Mouse (Mus musculus): ENCODE data around the gene E2f8.

E2f8 gene

DNA sequence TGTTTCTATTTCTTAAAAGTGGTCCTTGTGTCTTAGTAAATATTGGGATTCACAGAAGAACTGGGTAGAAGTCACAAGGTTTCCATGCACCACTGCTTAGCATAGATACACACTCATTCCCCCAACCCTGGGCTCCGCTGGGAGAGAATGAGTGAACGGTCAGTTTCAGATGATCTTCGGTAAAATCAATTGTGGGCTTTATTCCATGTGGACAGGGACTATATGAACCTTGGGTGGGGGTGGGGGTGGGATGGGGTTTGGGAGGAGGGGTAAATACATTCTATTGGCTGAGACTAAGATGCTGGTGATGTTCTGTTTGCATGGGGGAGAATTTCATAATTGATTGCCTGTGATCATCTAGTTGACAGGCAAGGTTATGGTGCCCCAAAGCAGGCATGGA is 25.9 kb downstream of the E2f8 start:
- DNase-seq (ENCODE audit: low spot score), result no peak

DNA sequence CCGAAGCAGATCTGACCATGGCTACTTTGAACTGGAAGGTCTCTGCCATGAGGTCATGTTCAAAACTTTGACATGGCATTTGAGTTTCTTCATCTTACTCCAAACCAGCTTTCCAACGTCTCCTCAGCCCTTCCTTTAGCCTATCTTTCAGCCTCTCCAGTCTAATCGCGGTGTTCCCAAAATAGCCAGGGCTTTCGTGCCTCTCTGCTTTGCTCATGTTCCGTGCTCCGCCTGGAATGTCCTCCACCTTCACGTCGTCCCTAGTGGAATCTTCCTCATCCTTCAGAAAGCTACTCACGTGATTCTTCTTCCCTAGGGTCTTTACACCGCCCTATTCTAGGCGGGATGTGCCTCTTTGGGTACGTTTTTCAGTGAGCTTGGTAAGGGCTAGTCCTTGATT is 27.9 kb downstream of the E2f8 start:
- DNase-seq (ENCODE audit: low spot score), result no peak

- no peak for DNase-seq (ENCODE audit: low spot score)
These were observed 29.8 kb downstream of the E2f8 start for GRCm38 (mm10) chr7:48851529-48852104.

DNA sequence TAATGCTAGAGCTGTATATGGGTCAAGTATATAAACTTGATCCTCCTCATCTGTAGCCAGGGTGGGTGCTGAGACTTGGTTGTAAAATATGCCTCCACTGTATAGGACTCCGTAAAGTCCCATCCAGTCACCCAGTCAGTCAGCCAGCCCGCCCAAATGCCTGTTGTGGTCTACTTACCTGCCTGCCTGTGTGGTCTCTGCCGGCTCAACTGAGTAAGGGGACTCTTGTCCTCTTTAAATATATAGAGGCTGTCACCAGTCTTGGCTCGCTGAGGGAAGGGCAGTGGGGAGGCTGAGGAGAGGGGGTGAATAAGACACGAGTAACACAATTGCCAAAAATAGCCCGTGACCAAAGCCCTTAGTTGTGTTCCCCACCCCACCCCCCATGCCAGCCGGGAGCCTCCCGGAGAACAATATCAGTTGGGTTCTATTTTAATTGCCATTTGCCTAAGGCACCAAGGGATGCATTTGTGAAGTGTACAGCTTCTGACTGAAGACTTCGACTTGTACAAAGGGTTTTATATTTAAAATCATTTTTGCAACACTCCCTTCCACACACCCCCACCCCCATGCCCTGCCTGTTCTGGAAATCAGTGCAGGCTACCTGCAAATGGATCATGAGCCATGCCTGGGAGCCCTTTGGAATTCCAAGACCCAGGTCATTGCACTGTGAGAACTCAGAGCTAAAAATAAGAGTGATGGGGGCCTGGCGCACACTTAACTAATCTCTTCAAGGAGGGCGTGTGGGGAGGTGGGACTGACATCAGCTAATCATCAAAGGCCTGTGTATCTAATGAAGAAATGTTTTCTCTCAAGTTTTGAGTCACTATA is 33.4 kb downstream of the E2f8 start, which contains the start of gene Csrp3:
Gene Csrp3 (minus strand): TSS at position 214 of the 831 bp plus-strand sequence.
- no peak for DNase-seq (ENCODE audit: low spot score)

GRCm38 (mm10) chr7:48846755-48847154 is 34.6 kb downstream of the E2f8 start:
- DNase-seq (ENCODE audit: low spot score), result no peak

- DNase-seq (ENCODE audit: low spot score), result no peak
These were observed 36.0 kb downstream of the E2f8 start for GRCm38 (mm10) chr7:48845213-48845973.

DNA sequence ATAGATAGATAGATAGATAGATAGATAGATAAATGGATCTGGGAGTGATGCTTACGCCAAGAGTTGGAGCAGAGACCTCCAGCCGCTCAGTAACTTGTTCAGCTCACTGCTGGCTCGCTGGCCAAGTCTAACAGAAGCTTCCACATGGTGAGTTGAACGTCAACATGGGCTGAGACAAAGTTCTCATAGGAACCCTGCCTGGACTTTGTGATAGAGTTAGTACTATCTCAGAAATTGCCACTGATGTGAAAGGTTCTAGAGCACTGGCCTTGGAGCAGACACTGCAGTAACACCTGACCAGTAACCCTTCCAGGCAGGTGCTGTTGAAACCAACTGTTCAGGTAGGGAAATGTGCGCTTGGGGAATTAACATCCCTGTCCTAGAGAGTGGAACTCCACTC is 37.9 kb downstream of the E2f8 start:
- no peak for DNase-seq (ENCODE audit: low spot score)

DNA sequence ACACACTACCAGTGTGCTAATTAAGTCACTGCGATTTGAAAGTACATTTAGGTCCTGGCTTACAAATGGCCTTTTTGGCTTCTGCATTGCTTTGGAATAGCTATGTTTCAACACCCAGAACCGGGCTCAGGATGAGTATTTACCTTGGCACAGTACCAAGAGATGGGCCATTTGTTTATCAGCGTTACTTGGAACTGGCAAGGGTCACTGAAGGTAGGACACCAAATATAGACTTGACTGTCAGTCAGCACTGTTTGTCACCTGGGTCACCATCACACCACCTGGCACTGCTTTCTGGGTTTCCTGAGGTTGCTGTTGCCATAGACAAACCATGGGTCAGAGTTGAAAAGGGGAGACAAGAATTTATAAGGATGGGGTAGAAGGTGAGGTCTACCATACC is 39.0 kb downstream of the E2f8 start:
- no peak for DNase-seq (ENCODE audit: low spot score)

DNA sequence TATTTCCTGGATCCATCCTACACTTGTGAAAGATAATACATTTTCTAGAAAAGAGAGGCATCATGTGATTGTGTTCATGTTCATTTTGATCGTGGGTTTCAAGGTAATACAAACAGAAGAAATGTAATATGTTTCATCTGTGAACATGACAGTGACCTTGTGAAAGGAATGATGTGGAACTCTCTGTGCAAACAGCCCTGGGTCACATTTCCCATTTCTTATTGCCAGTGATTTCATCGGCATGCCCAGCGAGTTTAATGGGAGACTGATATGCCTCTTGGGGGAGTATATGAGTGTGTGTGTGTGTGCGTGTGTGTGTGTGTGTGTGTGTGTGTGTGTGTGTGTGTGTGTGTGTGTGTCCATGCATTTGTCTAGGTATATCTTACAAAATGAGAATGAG is 39.9 kb downstream of the E2f8 start:
- DNase-seq (ENCODE audit: low spot score), result no peak

- no peak for DNase-seq (ENCODE audit: low spot score)
These were observed 40.9 kb downstream of the E2f8 start for GRCm38 (mm10) chr7:48840545-48840944.

DNA sequence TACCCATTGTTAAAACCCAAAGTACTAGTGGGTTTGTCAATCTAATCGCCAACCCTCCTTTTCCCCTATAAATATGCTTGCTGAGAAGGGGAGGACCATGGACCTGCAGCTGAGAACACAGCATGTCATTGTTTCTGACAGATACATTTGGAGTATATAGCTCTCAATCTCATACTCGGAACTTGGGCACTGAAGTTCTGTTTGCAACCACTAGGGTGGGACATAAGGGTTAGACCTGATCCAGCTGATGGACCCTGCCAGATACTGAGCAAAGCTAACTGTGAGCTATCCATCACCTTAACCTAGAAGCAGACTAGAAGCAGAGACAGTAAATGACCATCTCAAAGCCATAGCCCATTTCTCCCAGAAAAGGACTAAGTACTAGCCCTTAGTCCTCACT is 43.0 kb downstream of the E2f8 start:
- DNase-seq (ENCODE audit: low spot score), result no peak

DNA sequence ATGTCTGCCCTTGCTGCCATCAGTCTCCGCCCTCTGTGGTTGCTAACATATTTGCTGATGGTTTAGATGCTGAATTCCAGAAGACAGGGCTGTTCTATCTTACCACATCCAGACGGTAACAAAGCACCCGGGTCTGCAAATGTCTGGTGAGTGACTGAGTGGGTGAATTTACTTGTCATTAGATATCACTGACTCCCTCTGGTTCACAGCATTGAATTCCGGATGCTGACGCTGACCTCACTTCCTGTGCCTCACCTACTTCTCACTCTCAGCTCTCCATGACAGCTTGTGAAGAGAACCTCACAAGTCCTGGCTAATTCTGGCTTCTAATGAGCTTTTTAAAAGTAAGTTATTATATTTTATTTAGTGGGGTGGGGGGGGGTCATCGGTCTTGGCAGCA is 44.4 kb downstream of the E2f8 start:
- no peak for DNase-seq (ENCODE audit: low spot score)

DNA sequence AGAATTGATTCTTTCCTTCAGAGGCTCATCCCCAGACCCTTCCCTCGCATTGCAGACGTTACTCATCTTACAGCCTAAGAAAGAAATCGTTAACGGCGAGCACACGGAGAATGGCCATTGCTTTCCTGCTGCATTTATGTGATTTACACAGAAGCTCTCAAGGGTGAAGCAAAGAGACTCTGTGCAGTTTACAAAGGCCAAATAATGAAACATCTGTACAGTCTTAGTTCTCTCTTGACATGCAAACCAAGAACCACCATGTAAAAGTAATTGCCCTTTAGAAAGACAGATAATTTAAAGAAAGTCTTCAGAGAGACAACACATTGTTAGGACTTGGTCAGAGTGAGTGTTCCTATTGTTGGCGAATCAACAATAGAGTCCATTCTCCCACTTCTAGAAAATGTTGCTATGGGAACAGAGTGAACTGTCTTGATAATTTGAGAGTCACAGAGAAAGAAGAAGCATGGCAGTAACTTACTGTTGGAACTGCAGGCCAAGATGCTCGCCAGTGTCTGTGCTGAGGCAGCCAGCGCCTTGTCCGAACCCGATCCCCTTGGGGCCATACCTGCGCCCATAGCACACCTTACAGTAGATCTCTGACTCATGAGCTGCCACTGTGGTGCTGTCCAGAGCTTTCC is 46.3 kb downstream of the E2f8 start:
- no peak for DNase-seq (ENCODE audit: low spot score)

DNA sequence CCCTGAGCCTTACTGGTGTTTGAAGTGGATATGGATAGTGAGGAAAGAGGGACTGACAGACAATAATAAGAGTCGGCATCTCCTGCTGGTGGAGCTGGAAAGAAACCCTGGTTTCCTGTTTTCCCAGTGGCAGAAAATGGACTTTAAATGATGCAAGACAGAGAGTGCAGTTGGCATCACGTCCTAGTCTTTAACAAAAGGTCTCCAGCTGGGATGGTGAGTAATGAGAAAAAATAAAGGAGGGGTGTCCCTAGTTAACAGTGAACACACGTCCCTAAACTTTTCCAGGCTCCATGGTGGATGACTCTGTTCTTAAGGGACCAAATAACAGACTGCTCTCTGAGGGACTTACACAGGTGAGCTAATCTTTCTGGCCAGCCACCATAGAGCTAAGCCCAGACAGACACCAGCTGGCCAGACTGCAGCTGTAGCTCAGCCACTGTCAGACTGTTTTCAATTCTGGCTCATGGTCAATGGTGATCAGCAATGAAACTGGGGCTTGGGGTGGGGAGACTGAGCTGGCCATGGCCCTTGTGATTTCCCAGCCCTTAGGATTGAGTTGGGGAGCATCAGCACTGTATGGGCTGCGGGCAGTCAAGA is 46.9 kb downstream of the E2f8 start:
- DNase-seq (ENCODE audit: low spot score), result no peak

DNA sequence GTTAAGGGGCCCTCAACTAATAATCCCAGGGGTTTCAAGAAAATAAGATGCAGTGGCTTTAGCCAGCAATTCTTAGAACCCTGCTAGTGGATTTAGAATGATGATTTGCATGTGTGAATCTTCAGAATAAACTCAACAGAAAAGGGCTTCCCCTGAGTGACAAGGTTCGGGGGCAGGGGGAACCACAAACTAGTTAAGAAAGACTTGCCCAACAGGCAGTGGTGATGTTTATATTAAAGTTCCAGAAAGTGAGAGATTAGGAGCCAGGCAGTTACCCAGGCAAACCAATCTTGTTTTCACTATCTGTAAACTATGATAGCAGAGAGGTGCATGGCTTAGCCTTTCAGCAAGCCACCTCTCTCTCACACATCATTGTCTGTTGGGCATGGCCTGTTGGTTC is 48.7 kb downstream of the E2f8 start:
- DNase-seq (ENCODE audit: low spot score), result no peak

GRCm38 (mm10) chr7:48830395-48830794 is 51.0 kb downstream of the E2f8 start:
- peak; percentile 29 for DNase-seq (ENCODE audit: low spot score)

GRCm38 (mm10) chr7:48829177-48829910 is 52.1 kb downstream of the E2f8 start:
- no peak for DNase-seq (ENCODE audit: low spot score)

DNA sequence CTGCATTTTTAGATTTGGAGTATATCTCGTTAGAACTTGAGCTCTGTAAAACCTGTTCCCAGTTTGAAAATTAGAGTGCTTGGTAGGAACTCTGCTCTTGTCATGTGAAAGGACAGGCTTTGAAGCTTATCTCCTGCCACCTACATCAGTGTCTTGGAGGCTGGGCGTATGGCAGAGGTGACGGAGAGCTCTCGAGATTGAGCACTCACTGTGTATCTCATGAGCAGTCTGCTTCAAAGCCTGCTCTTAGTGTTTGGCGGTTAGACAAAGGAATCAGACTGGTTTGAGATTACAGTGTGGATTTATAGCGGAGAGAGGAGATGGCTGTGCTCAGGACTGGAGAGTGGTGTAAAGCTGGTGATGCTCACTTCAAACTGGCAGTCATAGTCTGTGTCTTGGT is 56.2 kb downstream of the E2f8 start:
- no peak for DNase-seq (ENCODE audit: low spot score)

DNA sequence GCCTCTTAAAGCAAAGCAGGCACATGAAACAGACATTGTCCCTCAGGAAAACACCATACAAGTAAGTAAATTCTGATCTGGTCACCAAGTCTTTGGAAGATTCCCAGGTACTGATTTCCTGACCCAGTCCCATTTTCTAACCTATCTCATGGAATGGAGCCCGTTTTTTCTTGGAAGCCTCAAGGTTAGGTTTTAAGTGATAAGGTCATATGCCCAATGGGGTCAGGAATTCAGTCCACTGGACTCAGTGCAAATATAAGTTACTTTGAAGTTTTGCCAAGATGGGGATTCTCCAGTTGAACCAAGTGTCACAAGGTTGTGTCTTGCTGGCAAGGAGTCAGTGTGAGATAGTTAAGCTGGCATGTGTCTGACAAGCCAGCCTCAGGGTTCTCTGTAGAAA is 56.7 kb downstream of the E2f8 start:
- DNase-seq (ENCODE audit: low spot score), result no peak

- DNase-seq (ENCODE audit: low spot score), result no peak
These were observed 57.8 kb downstream of the E2f8 start for GRCm38 (mm10) chr7:48823621-48824020.

DNA sequence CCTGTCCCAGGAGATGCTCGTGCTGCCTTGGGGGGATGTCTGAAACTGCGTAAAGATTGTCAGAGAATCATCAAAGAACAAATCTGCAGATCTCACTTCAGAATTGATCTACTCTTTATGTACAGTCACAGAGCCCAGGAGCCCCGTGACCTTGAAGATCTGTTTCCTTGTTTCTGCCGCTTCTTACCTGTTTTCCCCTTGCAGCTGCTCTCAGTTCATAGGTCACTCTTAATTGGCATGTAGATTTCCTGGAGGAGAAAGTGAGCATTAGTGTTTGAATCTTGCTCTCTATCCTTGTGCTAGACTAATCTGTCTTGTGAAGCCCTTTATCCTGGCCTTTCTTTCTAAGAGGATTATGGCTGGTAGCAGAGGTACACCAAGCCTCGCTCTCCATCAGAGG is 59.7 kb downstream of the E2f8 start:
- no peak for DNase-seq (ENCODE audit: low spot score)
